Mouse (Mus musculus): ENCODE data around the gene Abhd17a. TPM values are rescaled to one million over a fixed set of nuclear protein-coding genes. Genes with fewer than 3 reads are reported as not detected.

The Abhd17a gene
- polyA plus RNA-seq, 1 experiment = 175 TPM

GRCm38 (mm10) chr10:80546945-80547344, 43.2 kb downstream of the Abhd17a start:
- WGBS = 94% methylated on average over 4 of the region's 4 CpGs
- no peak for DNase-seq
- no peak overlapping the region for H3K27ac ChIP-seq (ENCODE audit: insufficient read depth, low read depth, low read length)
- no peak overlapping the region for H3K4me3 ChIP-seq (ENCODE audit: insufficient read depth, low read depth, low read length)
- H3K36me3 ChIP-seq (ENCODE audit: control insufficient read depth, insufficient read depth, low read length) = peaks cover 3% of the 10 kb centered on the region; the same call in 1 of the 2 replicates
- no peaks in the 10 kb centered on the region for H3K27me3 ChIP-seq (replicated peaks; ENCODE audit: control insufficient read depth, insufficient read depth, low read length)
- TF ChIP-seq POLR2A (IDR thresholded peaks at IDR 0.05; ENCODE audit: low read depth, low read length) = no peak
- no peak for TF ChIP-seq CTCF (conservative IDR thresholded peaks at IDR 0.05; ENCODE audit: insufficient read depth, insufficient read length, low read depth, low read length)
- no peaks in the 10 kb centered on the region for H3K4me1 ChIP-seq (ENCODE audit: control insufficient read depth, insufficient read depth, low read length)

GRCm38 (mm10) chr10:80545590-80545989, 44.6 kb downstream of the Abhd17a start:
- no peaks in the 10 kb centered on the region for H3K27me3 ChIP-seq (replicated peaks; ENCODE audit: control insufficient read depth, insufficient read depth, low read length)
- H3K27ac ChIP-seq (ENCODE audit: insufficient read depth, low read depth, low read length) = no peak overlapping the region
- TF ChIP-seq POLR2A (IDR thresholded peaks at IDR 0.05; ENCODE audit: low read depth, low read length) (no peak), CTCF (conservative IDR thresholded peaks at IDR 0.05; ENCODE audit: insufficient read depth, insufficient read length, low read depth, low read length) (no peak)
- WGBS = 91% methylated on average over 8 of the region's 8 CpGs
- H3K4me3 ChIP-seq (ENCODE audit: insufficient read depth, low read depth, low read length) = no peak overlapping the region
- no peaks in the 10 kb centered on the region for H3K4me1 ChIP-seq (ENCODE audit: control insufficient read depth, insufficient read depth, low read length)
- peaks cover 3% of the 10 kb centered on the region; the same call in 1 of the 2 replicates for H3K36me3 ChIP-seq (ENCODE audit: control insufficient read depth, insufficient read depth, low read length)
- DNase-seq = no peak

- H3K4me3 ChIP-seq (ENCODE audit: insufficient read depth, low read depth, low read length) = no peak overlapping the region
- no peak overlapping the region for H3K27ac ChIP-seq (ENCODE audit: insufficient read depth, low read depth, low read length)
- no peak for TF ChIP-seq POLR2A (IDR thresholded peaks at IDR 0.05; ENCODE audit: low read depth, low read length)
- TF ChIP-seq CTCF (conservative IDR thresholded peaks at IDR 0.05; ENCODE audit: insufficient read depth, insufficient read length, low read depth, low read length) = no peak
- no peaks in the 10 kb centered on the region for H3K27me3 ChIP-seq (replicated peaks; ENCODE audit: control insufficient read depth, insufficient read depth, low read length)
- 95% methylated on average over 14 of the region's 14 CpGs for WGBS
- DNase-seq = no peak
- peaks cover 3% of the 10 kb centered on the region; the same call in 1 of the 2 replicates for H3K36me3 ChIP-seq (ENCODE audit: control insufficient read depth, insufficient read depth, low read length)
- H3K4me1 ChIP-seq (ENCODE audit: control insufficient read depth, insufficient read depth, low read length) = no peaks in the 10 kb centered on the region
Observed at GRCm38 (mm10) chr10:80543873-80544272, 46.3 kb downstream of the Abhd17a start.

- no peak for DNase-seq
Observed at GRCm38 (mm10) chr10:80539493-80539892, 50.6 kb downstream of the Abhd17a start.

GRCm38 (mm10) chr10:80538710-80539394, 51.3 kb downstream of the Abhd17a start, which contains the start of gene Atp8b3:
Gene Atp8b3, minus strand, starts transcription at chr10:80539124.
- Histone ChIP-seq H3K4me1 (ENCODE audit: control insufficient read depth, insufficient read depth, low read length) (no peaks in the 10 kb centered on the region; the same call in 1 of the 2 replicates), H3K4me3 (ENCODE audit: insufficient read depth, low read depth, low read length) (no peak within 1 kb of the TSS), H3K36me3 (ENCODE audit: control insufficient read depth, insufficient read depth, low read length) (peaks cover 2% of the 10 kb centered on the region; the same call in 1 of the 2 replicates), H3K27me3 (replicated peaks; ENCODE audit: control insufficient read depth, insufficient read depth, low read length) (no peaks in the 10 kb centered on the region), H3K27ac (ENCODE audit: insufficient read depth, low read depth, low read length) (no peak within 1 kb of the TSS)
- DNase-seq = peak; percentile 90
- 5% methylated on average over 30 of the region's 30 CpGs for WGBS
- TF ChIP-seq POLR2A (IDR thresholded peaks at IDR 0.05; ENCODE audit: low read depth, low read length) = no peak
- TF ChIP-seq CTCF (conservative IDR thresholded peaks at IDR 0.05; ENCODE audit: insufficient read depth, insufficient read length, low read depth, low read length) = 0 out of 2 replicates have a peak, but pooled peaks have one; percentile 18

More at GRCm38 (mm10) chr10:80539493-80539892, 50.6 kb downstream of the Abhd17a start:
- TF ChIP-seq POLR2A (IDR thresholded peaks at IDR 0.05; ENCODE audit: low read depth, low read length) = no peak
- no peak for TF ChIP-seq CTCF (conservative IDR thresholded peaks at IDR 0.05; ENCODE audit: insufficient read depth, insufficient read length, low read depth, low read length)
- Histone ChIP-seq H3K36me3 (ENCODE audit: control insufficient read depth, insufficient read depth, low read length) (peaks cover 3% of the 10 kb centered on the region; the same call in 1 of the 2 replicates), H3K27me3 (replicated peaks; ENCODE audit: control insufficient read depth, insufficient read depth, low read length) (no peaks in the 10 kb centered on the region), H3K4me3 (ENCODE audit: insufficient read depth, low read depth, low read length) (no peak overlapping the region), H3K4me1 (ENCODE audit: control insufficient read depth, insufficient read depth, low read length) (no peaks in the 10 kb centered on the region; the same call in 1 of the 2 replicates), H3K27ac (ENCODE audit: insufficient read depth, low read depth, low read length) (no peak overlapping the region)
- WGBS = 56% methylated on average over 5 of the region's 5 CpGs

GRCm38 (mm10) chr10:80538180-80538579, 52.0 kb downstream of the Abhd17a start:
- TF ChIP-seq POLR2A (IDR thresholded peaks at IDR 0.05; ENCODE audit: low read depth, low read length) = no peak
- 51% methylated on average over 5 of the region's 5 CpGs for WGBS
- no peak overlapping the region for H3K4me3 ChIP-seq (ENCODE audit: insufficient read depth, low read depth, low read length)
- H3K27me3 ChIP-seq (replicated peaks; ENCODE audit: control insufficient read depth, insufficient read depth, low read length) = no peaks in the 10 kb centered on the region
- no peak overlapping the region for H3K27ac ChIP-seq (ENCODE audit: insufficient read depth, low read depth, low read length)
- H3K4me1 ChIP-seq (ENCODE audit: control insufficient read depth, insufficient read depth, low read length) = no peaks in the 10 kb centered on the region; the same call in 1 of the 2 replicates
- DNase-seq = peak; percentile 31
- peaks cover 2% of the 10 kb centered on the region; the same call in 1 of the 2 replicates for H3K36me3 ChIP-seq (ENCODE audit: control insufficient read depth, insufficient read depth, low read length)

- Histone ChIP-seq H3K4me3 (ENCODE audit: insufficient read depth, low read depth, low read length) (no peak overlapping the region), H3K4me1 (ENCODE audit: control insufficient read depth, insufficient read depth, low read length) (no peaks in the 10 kb centered on the region; the same call in 1 of the 2 replicates), H3K27ac (ENCODE audit: insufficient read depth, low read depth, low read length) (no peak overlapping the region), H3K27me3 (replicated peaks; ENCODE audit: control insufficient read depth, insufficient read depth, low read length) (no peaks in the 10 kb centered on the region), H3K36me3 (ENCODE audit: control insufficient read depth, insufficient read depth, low read length) (no peaks in the 10 kb centered on the region)
- no peak for DNase-seq
- TF ChIP-seq POLR2A (IDR thresholded peaks at IDR 0.05; ENCODE audit: low read depth, low read length) = no peak
- TF ChIP-seq CTCF (conservative IDR thresholded peaks at IDR 0.05; ENCODE audit: insufficient read depth, insufficient read length, low read depth, low read length) = no peak
- 26% methylated on average over 13 of the region's 13 CpGs for WGBS
Observed at GRCm38 (mm10) chr10:80535711-80536110, 54.4 kb downstream of the Abhd17a start.

Measured in kidney, adult 2 months (tissue).